Mouse (Mus musculus): Measurements from ENCODE around the gene Akp3.

Akp3 gene

DNA sequence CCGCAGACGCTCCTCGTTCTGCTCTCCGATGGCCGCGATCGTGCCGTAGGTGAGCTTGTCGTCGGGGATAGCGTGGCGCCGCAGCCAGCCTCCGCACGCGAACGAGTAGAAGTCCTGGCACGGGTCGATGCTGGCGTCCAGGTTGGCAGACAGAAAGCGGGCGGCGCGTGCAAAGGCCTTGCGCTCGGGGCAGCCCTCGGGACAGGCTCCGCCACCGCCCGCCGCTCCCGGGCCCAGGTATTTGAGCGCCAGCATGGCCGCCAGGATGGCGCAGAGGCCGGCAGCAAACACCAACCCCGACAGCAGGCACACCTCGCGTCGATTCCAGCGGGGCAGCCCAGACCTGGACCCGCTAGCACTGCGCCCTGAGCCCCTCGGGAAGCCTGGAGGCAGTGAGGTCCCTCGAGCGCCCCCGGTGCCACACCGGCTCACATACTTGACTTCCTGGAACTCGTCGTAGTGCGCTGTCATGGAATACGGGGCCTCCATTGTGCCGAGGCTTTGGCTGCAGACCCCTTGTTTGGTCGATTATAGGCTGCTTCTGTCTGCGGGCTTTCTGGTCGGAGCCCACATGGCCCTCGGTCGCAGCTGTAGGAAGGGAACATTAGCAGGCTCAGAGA is 29.8 kb downstream of the Akp3 start:
- in situ Hi-C loops (cut with MboI, MseI): no loop called here

DNA sequence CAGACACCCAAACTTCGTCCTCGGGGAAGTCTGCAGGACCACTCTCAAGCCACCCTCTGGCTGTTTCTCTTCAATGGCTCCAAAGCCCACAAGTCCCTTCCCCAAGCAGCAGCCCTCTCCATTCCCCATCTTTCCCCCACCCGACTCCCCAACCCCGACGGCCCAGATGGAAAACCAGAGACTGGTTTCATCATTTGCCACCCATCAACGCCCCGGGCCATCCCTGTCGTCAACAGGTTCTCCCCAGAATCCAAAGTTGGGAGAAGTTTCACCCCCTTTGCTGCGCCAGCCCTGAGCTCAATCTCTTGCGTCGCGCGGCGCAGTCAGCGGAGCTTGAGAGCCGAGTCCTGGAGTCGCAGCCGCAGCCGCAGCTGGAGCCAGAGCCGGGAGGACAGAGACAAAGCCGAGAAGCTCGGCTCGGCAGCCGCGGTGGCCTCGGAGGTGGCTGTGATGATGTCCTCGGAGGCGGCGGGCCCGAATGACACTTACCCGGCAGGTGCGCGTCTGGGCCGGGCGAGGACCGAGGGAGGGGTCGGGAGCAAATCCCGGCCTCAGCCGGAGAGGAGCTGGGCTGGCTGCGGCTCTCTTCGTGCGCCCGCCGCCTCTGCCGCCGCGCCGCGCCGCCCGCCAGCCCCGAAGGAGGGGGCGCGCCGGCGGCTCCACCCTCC is 30.9 kb downstream of the Akp3 start:
- in situ Hi-C loops (cut with MboI, MseI): no loop called here

DNA sequence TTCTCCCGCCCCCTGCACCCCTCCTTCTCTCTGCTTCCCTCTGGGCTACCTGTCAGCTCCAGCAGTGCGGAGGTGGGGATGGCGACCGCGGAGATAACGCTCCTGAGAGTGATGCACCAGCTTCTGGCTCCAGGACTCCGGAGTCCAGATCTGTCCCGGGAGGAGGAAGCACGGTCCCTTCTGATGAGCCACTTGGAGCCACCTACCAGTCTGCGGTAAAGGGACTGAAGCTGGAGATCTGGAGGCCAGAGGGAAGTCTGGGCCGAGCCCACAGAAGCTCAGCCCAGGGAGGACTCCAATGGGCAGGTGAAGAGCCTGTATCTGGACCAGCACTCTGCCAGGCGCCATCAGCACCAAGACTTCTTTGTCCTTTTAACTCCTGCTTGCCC is 31.4 kb downstream of the Akp3 start, which contains the start of gene Ecel1:
Ecel1 (minus strand) TSS at position 323 of the 389 bp plus-strand sequence.
- in situ Hi-C loops (cut with MboI, MseI): no loop called here

DNA sequence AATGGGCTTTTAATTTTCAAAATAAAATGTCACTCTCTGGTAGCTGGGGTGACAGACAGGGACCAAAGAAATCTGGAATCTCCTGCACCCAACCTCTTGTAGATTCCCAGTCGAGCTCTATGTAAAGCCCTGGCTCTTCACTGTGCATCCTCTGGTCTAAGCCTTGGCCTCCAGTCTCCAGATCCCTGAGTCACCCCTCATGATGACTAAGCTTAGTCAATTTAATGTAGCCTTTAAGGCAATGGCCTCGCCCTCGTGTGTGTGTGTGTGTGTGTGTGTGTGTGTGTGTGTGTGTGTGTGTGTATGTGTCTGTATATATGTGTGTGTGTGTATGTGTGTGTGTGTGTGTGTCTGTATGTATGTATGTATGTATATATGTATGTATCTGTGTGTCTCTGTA is 34.6 kb downstream of the Akp3 start:
- in situ Hi-C loops (cut with MboI, MseI): no loop called here

DNA sequence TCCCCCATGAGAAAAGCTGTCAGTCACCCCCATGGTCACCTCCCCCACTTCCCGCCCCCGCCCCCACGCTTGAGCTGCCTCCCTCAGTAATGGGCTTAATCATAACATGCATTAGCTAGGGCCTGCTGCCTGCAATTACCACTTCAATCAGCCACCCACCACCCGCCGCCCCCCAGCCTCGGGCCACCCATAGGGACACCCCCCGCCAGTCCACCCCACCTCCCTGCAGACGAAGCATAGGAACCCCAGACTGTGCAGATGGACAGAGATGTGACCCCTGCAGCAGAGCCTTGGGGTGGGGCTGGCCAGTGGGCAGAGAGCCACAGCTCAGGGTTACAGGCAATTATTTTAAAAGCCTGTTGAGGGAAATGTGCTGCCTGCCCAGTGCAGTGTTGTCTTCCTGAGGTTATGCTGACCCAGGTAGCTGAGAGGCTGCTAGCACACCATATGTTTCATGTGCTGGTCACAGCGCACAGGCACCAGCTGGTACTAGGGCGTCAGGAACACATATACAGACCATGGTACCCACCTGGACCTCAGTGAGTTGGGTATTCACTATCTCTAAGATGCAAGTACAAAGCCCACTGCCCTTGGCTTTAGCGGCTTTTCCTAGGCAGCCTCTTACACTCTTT is 39.5 kb downstream of the Akp3 start:
- in situ Hi-C loops (cut with MboI, MseI): loop anchor here (10.0 kb wide), 1 partner anchor 311 kb away; the partner anchor contains the start of gene Snorc

DNA sequence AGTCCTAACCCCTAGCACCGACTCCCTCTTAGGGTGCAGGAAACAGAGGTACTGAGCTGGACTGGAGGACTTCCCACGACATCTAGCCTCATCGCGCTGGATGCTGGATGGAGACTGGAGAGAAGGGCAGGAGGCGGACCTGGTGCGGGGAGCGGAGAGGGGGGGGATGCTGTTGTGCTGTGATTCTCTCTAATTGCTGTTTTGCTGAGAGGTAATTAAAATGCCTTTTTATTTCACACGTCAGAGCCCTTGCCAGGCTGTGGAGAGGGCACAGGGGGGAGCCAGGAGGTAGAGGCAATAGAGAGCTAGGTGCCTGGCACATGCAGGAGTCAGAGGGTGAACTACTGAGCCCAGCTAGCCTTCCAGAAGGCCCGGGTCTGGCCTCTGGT is 40.0 kb downstream of the Akp3 start:
- in situ Hi-C loops (cut with MboI, MseI): loop anchor here (10.0 kb wide), 1 partner anchor 310 kb away; the partner anchor contains the start of gene Snorc

DNA sequence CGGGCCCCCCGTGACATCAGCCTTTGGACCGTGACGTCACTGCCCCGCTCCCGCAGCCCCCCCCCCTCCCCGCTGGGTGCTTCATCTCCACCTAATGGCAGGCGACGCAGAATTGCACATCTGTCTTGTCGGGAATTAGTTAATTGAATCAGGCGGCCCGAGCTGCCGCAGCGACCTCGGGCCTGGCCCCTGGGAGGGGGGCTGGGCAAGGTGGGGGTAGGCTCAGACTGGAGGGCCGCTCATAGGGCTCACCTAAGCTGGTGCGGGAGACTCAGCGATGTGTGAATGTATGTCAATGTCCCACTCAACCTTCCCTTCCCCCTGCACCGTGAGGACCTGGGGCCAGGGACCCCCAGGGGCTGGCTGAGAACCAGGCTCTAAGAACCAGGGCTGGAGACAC is 45.7 kb downstream of the Akp3 start:
- in situ Hi-C loops (cut with MboI, MseI): loop anchor here (5.0 kb wide), 1 partner anchor 37 kb away; no protein-coding TSS in a partner anchor

DNA sequence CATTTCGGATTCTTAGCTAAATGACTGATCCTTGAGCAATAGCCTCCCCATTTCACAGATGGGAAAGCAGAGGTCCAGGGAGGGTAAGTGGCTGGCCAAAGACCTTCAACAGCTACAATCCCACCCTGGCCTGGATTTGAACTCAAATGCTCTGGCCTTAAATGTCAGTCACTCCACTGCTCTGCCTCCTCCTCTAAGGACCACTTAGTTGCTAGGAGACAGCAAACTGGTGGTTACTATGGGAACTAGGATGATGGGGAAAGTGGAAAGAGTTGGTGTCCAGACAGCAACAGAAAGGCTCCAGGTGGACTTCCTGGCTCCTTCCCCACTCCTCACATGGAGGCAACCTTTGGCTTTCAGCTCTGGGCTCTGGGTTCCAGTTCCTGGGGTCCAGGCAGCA is 46.5 kb downstream of the Akp3 start:
- in situ Hi-C loops (cut with MboI, MseI): loop anchor here (5.0 kb wide), 1 partner anchor 36 kb away; no protein-coding TSS in a partner anchor

DNA sequence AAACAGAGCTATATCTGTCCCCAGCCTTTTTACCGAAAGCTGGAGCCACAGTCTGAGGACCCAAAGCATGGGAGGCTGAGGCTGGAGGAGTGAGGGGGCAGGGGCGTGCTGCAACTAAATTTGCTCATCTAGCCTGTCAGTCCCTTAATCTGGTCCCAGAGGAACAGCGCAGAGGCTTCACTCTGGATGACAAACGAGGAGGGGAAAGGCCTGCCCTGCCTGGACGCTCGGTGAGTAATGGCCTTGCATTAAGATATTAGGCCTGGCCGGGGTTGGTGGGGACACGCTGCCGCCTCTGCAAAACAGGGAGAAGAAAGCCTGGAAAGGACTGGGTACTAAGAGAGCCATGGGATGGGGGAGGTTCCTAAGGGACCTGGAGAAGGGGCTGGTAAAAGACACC is 47.5 kb downstream of the Akp3 start:
- in situ Hi-C loops (cut with MboI, MseI): loop anchor here (5.0 kb wide), 1 partner anchor 35 kb away; no protein-coding TSS in a partner anchor

DNA sequence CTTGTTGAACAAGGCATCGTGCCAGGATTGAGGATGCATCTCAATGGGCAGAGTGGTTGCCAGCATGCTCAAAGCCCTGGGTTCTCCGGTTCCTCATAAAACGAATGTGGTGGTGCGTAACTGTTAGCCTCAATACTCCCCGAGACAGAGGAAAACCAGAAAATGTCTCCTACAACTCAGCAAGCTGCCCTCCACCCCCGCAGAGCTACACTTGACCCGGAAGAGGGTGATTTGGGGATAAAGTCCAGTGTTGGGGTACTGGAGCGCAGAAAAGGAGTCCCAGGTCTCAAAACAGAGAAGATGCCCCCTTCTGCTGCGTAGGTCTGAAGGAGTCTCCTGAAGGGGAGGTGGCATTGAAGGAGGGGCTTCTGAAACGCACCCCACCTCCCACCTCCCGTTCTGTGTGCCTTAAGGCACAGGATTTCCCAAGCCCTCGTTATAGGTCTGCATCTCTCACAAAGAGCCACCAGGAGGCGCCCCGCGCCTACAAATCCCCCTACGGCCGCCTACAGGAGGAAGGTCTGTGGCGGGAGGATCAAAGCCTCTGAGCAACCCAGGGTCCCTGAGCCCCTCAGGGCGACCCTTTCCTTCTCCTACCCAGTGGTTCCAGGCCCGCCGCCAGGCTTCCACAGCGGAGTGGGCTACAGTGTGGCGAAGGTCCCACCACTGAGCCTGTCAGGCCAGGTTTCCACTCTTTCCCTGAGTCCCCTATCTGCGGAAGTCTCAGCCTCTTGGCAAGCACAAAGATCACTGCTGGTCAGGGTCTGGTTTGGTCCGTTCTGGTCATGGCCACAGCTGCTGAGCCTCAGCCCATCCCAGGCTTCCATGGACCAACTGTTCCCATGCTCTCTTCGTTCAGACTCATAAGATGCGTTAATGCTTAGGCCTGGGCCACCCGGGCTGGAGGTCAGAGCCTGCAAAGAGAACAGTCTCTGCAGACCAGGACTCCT is 49.5 kb downstream of the Akp3 start:
- in situ Hi-C loops (cut with MboI, MseI): loop anchor here (5.0 kb wide), 1 partner anchor 33 kb away; no protein-coding TSS in a partner anchor

DNA sequence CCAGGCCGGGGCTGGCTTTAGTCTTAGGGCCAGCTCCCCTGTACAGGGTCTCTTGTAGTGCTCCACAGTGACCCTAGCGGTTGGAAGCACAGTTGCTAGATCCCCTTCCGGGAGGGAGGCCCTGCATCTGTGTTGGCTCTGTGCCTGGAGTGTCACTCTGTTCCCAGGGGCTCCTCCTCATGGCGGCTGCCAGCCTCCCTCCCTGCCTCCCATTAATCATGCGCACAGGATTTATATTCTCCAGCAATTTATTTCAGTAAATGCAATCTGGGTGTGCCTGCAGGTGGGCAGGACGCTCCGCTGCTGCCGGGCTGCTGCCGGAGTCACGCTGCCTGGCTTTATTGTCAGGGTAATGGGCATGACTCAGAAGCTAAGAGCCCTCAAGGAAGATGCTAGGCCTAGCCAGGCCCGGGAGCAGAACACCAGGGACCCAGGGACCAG is 51.1 kb downstream of the Akp3 start:
- in situ Hi-C loops (cut with MboI, MseI): no loop called here

Data from T-helper 2 cell (primary cell).